Mouse (Mus musculus) cerebellum, postnatal 4 days (tissue): ENCODE measurements around the gene 1600014C23Rik.

Experiments
- DNase-seq, 2 experiments: peaks; one replicate each; pipeline ENCODE4 v3.0.0; 2022; ENCODE audit warnings: low spot score in 2 of 2, mixed read lengths in 1 of 2

Gene 1600014C23Rik

DNA sequence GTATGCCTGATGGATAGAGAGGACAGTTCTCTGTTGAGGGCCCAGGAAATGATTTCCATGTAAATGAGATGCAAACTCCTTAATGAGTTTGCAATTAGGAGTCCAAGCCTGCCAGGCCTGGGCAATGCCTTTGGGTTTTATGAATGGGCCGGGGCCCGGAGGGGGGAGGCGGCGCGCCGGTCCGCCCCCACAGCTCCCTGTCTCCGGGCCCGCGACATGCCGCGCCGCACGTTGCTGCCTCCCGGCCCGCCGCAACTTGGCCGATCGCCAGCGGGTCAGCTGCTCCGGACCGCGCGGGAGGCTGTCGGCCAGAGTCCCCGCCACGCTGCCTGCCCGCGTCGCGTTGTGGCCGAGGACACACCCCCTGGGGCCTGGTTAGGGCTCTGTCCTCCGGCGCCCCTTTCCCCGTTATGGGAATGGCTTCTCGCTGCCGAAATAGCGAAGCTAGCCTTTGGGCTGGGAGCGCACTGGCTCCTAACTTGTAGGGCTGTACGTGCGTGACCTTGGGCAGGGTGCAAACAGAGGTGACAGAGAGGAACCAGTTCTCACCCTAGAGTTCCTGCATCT lies at the start of gene 1600014C23Rik:
Gene 1600014C23Rik, minus strand, starts transcription at position 110 of the 567 bp plus-strand sequence.
- peak; percentile 57 to 76 for DNase-seq

DNA sequence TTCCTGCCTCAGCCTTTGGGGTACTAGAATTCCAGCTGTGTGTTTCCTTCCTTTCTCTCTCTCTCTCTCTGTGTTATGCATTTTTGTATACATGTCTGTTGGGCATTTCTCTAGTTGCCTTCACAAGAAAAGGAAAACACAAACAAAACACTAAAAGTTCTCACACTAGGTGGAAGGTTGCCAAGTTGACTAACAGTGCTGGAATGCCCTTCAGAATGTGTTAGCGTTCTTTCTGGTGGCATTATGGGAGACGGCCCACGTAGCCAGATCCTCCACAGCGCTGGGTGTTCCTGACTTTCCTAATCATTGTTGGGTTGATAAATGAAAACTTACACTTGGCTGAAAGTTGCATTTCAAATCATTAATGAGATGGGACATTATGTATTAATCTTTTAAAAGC lies 44.8 kb upstream of the 1600014C23Rik start:
- DNase-seq = no peak

DNA sequence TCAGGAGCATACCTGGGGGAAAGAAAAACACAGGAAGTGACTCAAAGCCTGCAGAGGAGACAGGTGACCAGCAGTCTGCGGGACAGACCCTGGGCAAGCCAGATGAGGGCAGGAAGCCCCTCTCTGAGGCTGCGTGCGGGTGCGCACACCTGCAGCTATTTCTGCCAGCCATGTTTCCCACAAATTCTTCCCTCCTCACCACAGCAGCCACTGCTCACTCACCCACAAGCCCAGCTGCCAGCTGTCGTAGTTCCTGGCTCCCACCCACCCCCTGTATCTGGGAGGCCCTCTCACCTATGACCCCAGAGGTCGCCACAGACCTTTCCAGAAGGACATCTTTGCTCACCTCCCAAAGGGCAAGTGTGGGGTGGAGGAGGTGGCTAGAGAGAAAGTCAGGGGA lies 43.8 kb upstream of the 1600014C23Rik start:
- DNase-seq = no peak

DNA sequence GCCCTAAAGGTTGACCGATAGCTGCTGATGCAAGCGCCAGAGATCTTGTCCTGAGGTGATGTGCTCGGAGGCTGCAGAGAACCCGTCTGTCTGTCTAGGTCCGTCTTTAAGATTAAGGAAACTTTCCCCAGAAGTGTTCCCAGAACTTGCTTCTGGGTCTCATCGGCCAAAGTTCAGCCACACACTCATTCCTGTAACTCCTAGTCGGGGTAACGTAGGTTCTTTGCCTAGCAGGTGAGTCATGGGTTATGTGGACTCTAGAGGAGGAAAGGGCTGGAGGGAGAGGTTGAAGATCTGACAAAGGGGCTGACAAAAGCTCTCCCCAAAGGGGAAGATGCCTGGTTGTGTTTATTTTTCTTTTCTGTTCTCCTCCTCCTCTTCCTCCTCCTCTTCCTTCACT lies 42.5 kb upstream of the 1600014C23Rik start:
- DNase-seq = no peak

DNA sequence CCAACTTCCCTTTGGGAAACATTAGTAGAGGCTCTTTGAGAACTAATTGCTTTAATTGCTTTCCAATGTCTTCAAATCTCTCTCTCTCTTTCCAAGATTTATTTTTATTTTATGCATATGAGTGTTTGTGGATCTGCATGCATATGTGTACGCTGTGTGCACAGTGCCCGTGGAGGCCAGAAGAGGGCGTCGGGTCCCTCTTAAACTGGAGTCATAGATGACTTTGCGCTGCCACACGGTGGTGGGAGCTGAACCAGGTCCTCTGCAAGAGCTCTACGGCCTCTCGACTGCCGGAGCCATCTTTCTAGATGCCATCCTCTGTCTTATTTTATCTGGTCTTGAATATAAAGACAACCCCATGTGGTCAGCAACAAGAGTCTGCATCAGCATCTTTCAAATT lies 41.8 kb upstream of the 1600014C23Rik start:
- no peak for DNase-seq

DNA sequence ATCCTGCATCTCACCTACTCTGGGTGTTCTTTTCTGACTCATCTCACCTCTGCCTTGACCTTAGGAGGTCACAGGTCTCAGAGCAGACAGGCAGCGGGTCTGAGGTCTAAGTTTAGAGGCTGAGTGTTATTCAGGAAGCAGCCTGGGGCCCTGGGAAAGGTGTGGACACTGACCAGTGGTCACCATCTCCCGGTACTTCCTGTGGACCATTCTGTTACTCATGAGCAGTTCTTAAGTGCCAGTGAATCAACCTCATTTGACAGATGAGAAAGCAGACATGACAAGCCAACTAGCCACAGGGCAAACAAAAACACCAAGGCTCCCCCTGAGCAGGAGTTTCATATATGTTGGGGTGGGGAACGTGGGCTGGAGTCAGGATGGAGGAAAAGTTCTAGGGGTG lies 38.9 kb upstream of the 1600014C23Rik start:
- DNase-seq = no peak

DNA sequence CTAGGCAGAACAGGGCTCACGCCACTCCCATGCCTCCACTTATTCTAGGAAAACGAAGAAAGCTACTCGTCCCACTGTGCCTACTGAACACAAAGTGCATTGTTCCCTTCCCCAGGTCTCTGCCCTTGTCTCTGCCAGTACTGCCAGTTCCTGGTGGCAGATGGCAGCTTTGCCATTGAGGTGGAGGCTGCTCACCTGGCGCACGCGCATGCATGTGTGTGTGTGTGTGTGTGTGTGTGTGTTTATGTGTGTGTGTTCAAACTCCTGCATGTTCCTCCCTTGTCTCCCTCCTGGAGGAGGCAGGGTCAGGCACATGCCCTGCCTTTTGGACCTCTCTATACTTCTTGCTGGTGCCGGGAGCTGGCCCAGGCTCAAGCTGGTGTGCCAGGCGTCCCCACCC lies 38.5 kb upstream of the 1600014C23Rik start:
- DNase-seq = no peak

DNA sequence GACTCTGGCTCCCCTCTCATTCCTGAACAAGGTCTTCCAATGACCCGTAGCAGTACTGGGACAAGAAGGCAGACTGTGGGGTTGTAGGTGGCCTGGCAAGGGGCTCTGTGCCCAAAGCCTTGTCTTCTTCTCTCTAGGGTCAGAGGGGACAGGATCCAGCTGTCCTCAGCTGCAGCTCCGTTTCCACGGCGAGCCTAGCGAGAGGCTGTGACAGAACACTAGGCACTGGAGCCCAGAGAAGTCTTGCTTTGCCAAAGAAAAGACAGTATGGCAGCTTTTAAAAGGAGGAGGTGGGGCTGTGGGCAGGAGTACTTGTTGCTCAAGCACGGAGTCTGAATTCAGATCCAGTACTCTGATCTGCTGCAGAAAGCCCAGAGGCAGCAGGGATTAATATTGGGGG lies 36.8 kb upstream of the 1600014C23Rik start:
- DNase-seq = no peak

DNA sequence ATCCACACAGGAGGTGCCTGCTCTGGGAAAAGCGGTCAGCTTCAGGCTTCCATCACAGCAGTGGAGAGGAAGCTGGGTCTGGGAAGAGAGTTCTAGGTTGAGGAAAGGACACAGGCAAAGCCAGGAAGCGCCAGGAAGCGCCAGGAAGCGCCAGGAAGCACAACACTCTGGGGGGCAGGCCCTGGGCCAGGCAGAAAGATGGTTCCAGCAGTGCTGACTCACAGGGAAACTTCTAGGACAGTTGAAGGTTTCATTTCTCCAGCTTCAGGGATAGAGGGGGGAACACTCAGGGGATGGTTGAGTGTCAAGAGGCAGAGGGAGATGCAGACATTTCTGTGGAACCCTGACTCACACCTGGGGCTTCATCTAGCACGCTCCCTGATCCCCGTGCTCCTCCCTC lies 36.2 kb upstream of the 1600014C23Rik start:
- no peak for DNase-seq

DNA sequence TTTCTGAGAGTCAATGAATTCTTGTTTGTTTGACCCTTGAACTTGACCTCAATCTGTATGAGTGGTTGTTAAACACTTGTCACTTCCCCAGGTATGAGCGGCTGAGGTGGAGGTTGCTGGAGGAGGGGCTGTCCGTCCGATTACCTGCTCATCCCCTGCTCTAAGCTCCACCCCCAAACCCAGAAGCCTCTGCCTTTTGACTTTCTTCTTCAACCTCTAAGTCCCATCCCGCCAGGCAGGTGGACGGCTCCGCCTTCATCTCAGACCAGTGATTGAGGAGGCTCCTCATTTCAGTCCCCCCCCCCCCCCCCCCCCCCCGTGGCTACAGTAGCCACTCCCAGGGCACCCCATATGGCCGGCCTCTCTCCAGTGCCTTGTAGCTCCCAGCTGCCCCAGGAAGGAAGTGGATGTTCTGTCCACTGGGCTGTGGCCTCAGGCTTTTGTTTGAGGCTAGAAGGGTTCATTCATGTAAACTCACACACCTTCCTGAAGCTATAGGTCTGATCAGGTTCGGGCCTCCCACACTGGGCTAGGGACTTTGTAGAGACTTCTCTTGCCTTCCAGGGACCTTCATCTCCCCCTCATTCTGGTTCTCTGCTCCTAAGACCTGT lies 34.0 kb upstream of the 1600014C23Rik start:
- DNase-seq = no peak

DNA sequence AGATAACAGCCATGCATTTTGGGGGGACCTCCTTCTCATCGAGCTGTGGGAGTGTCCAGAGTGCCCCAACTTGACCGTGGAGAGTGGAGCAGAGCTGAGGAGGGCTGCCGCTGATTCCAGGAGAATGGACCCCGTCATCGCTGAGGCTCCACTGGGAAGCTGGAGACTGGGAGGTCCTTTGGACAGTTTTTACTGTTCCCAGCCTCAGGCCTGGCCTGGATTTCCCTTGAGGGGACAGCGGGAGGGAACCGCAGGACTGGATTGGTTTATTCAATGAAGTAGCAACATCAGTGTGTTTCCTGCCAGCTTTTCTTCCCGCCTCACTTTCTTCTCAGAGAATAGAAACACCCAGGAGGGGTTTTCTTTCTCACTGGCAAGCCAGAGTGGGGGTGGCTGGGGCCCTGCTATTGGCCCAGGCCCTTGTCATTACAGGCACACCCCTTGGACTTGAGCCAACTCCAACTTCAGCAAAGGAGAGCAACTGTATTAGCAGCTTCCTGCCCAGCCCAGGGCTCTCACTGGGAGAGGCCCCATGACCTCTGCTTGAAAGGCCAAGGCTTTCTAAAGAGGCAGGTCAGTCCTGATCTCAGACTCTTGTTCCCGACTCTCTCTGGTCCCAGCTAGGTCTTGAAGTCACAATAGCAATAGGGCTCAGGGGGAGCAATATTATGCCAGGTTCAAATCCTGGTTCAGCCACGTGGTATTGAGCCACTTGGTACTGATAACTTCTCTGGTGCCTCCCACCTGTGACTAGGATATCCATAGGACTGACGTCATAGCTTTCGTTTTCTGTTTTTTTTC lies 33.3 kb upstream of the 1600014C23Rik start:
- DNase-seq = peak in 1 of 2 experiments; percentile 72

DNA sequence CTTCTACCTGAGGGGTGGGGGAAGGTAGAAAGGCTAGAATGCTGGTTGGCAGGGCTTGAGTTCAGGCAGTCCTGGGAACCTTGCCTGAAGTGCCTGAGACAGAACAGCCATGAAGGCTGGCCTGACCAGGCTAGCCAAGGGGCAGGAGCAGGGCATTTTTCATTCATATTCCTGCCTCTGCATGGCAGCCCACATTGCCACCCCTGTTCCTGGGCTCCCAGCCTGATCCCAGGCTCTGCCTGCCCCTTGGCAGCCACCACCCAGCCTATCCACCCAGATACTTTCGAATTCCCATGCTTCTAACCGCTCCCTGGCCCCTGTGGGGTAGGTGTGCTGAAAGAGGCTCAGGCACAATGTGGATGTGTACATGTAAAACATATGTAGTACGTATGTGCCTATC lies 32.3 kb upstream of the 1600014C23Rik start:
- no peak for DNase-seq

DNA sequence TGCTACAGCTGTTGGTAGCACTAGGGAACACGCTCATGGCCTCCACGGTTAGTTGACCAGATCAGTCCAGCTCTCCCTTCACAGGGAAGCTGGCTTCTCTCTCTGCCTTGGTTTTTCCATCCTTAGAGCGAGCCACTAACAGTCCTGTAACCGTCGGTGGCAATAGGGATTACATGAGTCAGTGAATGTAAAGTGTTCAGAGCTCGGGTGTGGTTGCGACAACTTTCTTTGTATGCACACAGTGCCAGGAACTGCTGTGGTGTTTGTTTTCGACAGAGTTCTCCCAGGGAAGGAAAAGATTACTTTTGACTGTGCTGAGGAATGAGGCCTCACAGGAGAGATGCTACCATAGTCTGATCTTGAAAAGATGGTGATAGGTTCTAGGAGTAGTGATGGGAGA lies 29.5 kb upstream of the 1600014C23Rik start:
- no peak for DNase-seq

DNA sequence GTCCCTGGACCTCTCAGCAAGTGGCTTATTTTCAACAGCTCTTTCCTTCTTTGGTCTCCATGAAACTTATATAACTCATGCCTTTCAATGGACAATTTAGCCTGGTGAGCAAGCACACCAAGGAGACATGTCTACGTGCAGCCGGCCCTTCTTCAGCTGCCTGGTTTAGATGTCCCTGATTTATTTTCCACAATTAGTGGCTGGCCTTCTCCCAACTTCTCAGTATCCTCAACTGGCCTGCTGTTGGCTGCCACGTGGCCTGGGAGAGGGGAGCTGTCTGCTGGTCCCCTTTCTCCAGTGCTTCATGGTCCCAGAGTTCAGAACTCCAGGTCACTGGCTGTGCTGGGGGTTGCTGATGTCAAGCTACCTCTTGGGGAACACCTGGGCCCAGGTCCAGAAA lies 28.3 kb upstream of the 1600014C23Rik start:
- DNase-seq = no peak

DNA sequence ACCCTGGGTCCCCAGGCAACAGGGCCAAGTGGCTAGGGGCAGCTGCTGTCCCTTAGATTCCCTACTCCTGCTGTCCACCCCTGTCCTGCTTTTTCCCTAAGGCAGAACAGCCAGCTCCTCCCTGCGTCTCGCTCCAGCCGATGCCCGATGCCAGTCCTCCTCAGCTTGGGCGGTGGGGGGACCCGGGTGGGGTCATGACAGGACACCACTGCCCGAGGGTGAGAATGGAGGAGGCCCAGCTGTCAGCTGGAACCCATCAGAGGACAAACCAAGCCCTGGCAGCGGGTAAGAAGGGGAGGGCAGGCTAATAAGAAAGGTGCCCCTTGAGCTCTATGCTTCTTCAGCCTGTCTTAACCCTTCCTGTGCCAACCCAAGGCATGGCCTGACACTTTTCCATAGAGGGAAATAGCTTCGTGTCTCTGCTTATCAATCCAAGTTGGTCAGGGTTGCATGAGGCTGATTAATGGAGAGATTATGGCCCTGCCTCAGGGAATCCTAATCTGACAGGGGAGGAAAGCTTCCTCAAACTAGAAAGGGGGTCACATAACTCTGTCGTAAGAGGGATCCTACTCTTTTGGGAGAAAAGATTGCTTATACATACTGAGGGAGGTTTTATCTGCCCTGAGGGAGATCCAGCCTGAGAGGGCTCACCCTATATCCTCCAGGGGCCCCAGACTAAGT lies 27.5 kb upstream of the 1600014C23Rik start:
- DNase-seq = peak in 1 of 2 experiments; percentile 32

DNA sequence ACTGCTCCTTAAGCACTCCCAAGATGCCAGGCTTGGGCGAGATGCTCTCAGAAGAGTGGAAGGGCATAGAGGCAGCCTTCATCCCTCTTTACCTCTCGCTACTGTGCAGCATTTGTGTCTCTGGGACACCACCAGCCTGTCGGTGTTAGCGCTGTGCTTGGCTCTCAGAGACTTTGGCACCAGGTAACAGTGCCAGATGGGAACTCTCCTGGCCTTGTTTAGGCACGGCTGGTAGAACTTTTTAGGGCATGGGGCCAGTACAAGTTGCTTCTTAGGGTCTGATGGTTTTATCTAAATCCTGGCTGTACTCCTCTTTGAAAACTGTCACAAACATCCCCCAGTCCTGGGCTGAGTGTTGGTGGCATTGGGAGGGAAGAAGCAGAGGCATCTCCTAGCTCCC lies 26.1 kb upstream of the 1600014C23Rik start:
- no peak for DNase-seq

DNA sequence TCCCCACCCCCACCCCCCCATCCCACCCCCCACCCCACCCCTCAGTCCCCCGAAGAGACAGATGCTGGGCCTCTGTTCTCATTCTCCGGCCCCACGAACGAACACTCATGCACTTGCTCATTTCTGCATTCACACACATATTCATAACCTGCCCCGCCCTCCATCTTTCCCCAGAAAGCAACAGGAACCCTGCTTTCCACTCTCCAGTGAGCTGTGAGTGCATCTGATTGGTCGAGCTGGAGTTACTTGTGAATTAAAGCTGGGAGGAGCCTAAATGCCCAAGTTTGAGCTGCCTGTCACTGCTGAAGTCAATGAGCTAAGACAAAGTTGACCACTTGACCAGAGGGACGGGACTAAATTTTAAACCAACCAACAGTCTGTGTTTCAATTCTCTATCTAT lies 25.2 kb upstream of the 1600014C23Rik start:
- no peak for DNase-seq

DNA sequence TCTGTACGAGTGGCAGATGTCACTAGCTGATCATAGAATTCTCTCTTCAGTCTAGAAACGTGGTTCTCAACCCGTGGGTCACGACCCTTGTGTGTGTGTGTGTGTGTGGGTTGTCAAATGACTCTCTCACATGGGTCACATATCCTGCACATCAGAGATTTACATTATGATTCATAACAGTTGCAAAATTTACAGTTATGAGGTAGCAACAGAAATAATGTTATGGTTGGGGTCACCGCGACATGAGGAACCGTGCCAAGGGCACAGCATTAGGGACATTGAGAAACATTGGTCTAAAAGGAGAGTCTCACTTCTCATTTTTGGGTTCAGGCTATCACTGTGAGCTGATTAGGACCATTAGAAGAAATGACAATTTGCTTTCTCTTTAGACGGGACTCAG lies 24.3 kb upstream of the 1600014C23Rik start:
- DNase-seq = no peak

DNA sequence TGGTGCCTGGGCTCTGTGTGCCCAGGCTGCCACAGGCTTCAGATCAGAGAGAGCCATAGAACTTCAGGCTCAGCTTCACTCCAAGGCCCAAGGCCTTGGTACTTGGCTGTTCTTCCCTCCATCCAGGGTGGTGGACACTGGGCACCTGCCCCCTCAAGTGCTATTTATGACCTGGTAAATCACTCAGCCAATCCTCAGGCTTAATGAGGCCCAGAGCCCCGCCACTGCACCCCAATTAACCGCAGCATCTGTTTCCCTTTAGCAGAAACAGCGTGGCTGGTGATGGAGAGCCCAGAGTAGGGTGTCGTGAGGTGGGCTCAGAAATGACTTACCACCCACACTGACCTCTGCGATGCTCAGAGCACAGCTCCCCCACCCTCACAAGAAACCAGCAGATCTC lies 23.2 kb upstream of the 1600014C23Rik start:
- no peak for DNase-seq

DNA sequence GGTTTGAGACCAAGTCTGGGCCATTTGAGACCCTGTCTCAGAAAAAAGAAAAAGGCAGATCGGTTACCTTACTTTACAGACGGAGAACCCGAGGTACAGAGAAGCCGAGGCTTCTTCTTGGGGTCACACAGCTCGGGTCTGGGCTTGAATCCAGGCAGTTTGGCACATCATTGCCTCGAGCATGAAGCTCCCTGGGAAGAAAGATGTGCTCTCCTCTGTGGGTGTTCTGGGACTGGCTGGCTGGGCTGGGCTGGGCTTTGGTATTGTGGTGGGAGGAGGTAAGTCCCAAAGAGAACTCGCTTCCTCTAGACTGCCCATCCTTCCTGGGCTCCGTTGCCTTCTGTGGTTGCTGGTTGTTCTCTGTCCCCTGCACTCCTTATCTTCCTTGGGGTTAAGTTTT lies 22.7 kb upstream of the 1600014C23Rik start:
- DNase-seq = no peak

DNA sequence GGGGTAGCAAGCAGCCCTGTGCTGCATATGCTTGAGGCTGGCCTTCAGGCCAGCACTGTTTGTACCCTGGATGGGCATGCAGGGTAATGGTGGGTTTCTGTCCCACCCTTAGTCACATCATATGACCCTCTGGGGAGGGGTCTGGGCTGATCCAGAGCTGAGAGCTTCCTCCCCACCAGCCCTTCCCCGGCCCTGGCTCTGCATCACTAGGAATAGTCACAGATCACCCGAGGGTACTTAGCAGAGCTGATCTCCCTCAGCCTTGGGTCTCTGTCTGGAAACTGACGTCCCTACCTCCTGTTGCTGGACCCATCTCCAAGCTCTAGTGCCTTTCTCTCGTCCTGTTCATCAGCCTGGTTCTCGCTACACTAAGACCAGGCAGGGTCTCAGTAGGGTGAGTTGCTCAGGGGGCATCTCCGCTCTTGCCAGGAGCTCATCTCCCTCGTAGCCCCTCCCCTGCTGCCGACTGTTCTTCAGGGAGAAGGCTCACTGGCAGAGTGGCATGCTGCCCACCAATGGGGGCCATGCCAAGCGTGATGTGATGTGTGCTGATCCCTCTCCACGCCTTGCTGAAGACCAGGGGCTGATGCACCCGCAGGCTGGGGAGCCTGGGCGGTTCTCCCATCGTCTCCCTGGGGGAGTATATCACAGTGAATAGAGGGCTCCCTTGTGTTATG lies 20.7 kb upstream of the 1600014C23Rik start:
- DNase-seq = peak; percentile 44 to 76

DNA sequence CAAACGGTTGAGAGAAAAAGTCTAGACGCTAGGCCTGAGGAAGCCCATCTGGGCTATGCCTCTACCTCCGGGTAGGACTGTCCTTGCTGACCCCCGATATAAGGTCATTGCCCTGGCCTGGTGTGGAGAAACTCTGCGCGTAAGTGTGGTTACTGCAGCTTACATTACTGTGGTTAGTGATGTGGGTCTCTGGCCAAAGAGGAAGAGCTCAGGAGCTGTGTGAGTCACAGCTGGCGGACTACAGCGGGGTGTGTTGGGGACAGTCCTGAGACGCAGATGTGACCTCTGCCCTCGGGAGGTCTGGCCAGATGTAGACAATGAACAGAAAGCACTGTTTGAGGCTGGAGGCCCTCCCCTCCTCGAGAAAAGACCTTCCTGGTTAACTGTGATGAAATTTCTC lies 19.0 kb upstream of the 1600014C23Rik start:
- DNase-seq = no peak
